Mouse (Mus musculus): ENCODE measurements at regions not wholly inside any gene's neighbourhood (a gene's known extent, or its start where the extent isn't known, plus 50 kb on each side); places are given as distances from the start of the nearest gene placed in this dataset.
"Not testable (repeated sequence)": the region's sequence is repeated elsewhere in the genome, so short reads cannot be mapped to it uniquely, and the experiment has no call there.

- no peak for DNase-seq
Measured at GRCm38 (mm10) chr9:86095460-86095859, 253.3 kb downstream of the Tpbg start.

- peak; percentile 7 for DNase-seq
Measured at GRCm38 (mm10) chr9:86096246-86096645, 254.1 kb downstream of the Tpbg start.

GRCm38 (mm10) chr9:86099325-86099724 is 257.1 kb downstream of the Tpbg start:
- no peak for DNase-seq

GRCm38 (mm10) chr9:86101360-86102086 is 259.3 kb downstream of the Tpbg start:
- no peak for DNase-seq

- no peak for DNase-seq
Measured at GRCm38 (mm10) chr9:86103607-86104006, 261.4 kb downstream of the Tpbg start.

GRCm38 (mm10) chr9:86104664-86105063 is 262.5 kb downstream of the Tpbg start:
- no peak for DNase-seq

GRCm38 (mm10) chr9:86105851-86106250 is 263.7 kb downstream of the Tpbg start:
- no peak for DNase-seq

GRCm38 (mm10) chr9:86109906-86110305 is 267.7 kb downstream of the Tpbg start:
- no peak for DNase-seq

GRCm38 (mm10) chr9:86119370-86119769 is 277.2 kb downstream of the Tpbg start:
- no peak for DNase-seq

GRCm38 (mm10) chr9:86135617-86136016 is 293.4 kb downstream of the Tpbg start:
- DNase-seq, result not testable (repeated sequence)

- no peak for DNase-seq
Measured at GRCm38 (mm10) chr9:86145903-86146302, 303.7 kb downstream of the Tpbg start.

- DNase-seq, result no peak
Measured at GRCm38 (mm10) chr9:86160316-86160715, 304.4 kb downstream of the Ube2cbp start.

- DNase-seq, result no peak
Measured at GRCm38 (mm10) chr9:86166362-86167067, 298.2 kb downstream of the Ube2cbp start.

- no peak for DNase-seq
Measured at GRCm38 (mm10) chr9:86170756-86171155, 294.0 kb downstream of the Ube2cbp start.

- DNase-seq, result no peak
Measured at GRCm38 (mm10) chr9:86186751-86187747, 277.7 kb downstream of the Ube2cbp start.

GRCm38 (mm10) chr9:86188873-86189272 is 275.9 kb downstream of the Ube2cbp start:
- no peak for DNase-seq

GRCm38 (mm10) chr9:86205041-86205440 is 259.7 kb downstream of the Ube2cbp start:
- no peak for DNase-seq

- no peak for DNase-seq
Measured at GRCm38 (mm10) chr9:86208334-86208925, 256.3 kb downstream of the Ube2cbp start.

- no peak for DNase-seq
Measured at GRCm38 (mm10) chr9:86211267-86211666, 253.5 kb downstream of the Ube2cbp start.

- no peak for DNase-seq
Measured at GRCm38 (mm10) chr9:86219669-86220068, 245.1 kb downstream of the Ube2cbp start.

- no peak for DNase-seq
Measured at GRCm38 (mm10) chr9:86224530-86224929, 240.2 kb downstream of the Ube2cbp start.

- DNase-seq, result no peak
Measured at GRCm38 (mm10) chr9:86230673-86231350, 233.9 kb downstream of the Ube2cbp start.
